Mouse (Mus musculus) neutrophil, adult 5-6 weeks (primary cell): ENCODE results near the gene Trpm5. TPM values are rescaled to one million over a fixed set of nuclear protein-coding genes. Genes with fewer than 3 reads are reported as not detected.

ENCODE experiments used
- ATAC-seq: fragments of 151-379, 151-347 bp; 2 replicates; pipeline ENCODE4 v1.8.0; 2017; ENCODE audit warnings: mild to moderate bottlenecking, moderate TSS enrichment; ENCODE audit not compliant: insufficient number of reproducible peaks, poor library complexity, low FRiP score, severe bottlenecking; ENCODE audit errors: extremely low read depth
- total RNA-seq: library from RNA; stranded (forward); fragments of 200-1000 nt; gene quantifications from 2 replicates; pipeline ENCODE4 v1.2.3, GENCODE M21; 2017

The Trpm5 gene
- total RNA-seq, 1 experiment from 2014 or later = not detected

- ATAC-seq = peak; percentile 78
These were observed 48.1 kb downstream of the Trpm5 start for GRCm38 (mm10) chr7:143046358-143046757.

- no peak for ATAC-seq
These were observed 49.6 kb downstream of the Trpm5 start for GRCm38 (mm10) chr7:143044826-143045206.

- no peak for ATAC-seq
These were observed 50.2 kb downstream of the Trpm5 start for GRCm38 (mm10) chr7:143044049-143044825.

- ATAC-seq = no peak
These were observed 51.5 kb downstream of the Trpm5 start for GRCm38 (mm10) chr7:143042897-143043300.

- no peak for ATAC-seq
These were observed 52.4 kb downstream of the Trpm5 start for GRCm38 (mm10) chr7:143042089-143042488.

GRCm38 (mm10) chr7:143041138-143041822, 53.2 kb downstream of the Trpm5 start:
- no peak for ATAC-seq

GRCm38 (mm10) chr7:143040561-143040960, 53.9 kb downstream of the Trpm5 start:
- ATAC-seq = no peak

GRCm38 (mm10) chr7:143038174-143038931, 56.1 kb downstream of the Trpm5 start:
- peak; percentile 81 for ATAC-seq

- ATAC-seq = no peak
These were observed 57.1 kb downstream of the Trpm5 start for GRCm38 (mm10) chr7:143037306-143037705.

- no peak for ATAC-seq
These were observed 57.7 kb downstream of the Trpm5 start for GRCm38 (mm10) chr7:143036787-143037186.

- ATAC-seq = no peak
These were observed 59.7 kb downstream of the Trpm5 start for GRCm38 (mm10) chr7:143034519-143035450.

GRCm38 (mm10) chr7:143034112-143034511, 60.3 kb downstream of the Trpm5 start:
- ATAC-seq = no peak

GRCm38 (mm10) chr7:143033581-143033980, 60.9 kb downstream of the Trpm5 start:
- no peak for ATAC-seq

- ATAC-seq = no peak
These were observed 62.6 kb downstream of the Trpm5 start for GRCm38 (mm10) chr7:143031816-143032215.

GRCm38 (mm10) chr7:143027196-143027595, 67.2 kb downstream of the Trpm5 start:
- no peak for ATAC-seq

- no peak for ATAC-seq
These were observed 68.9 kb downstream of the Trpm5 start for GRCm38 (mm10) chr7:143025496-143025895.

- no peak for ATAC-seq
These were observed 70.1 kb downstream of the Trpm5 start for GRCm38 (mm10) chr7:143024293-143024692.

- ATAC-seq = peak; percentile 68
These were observed 70.9 kb downstream of the Trpm5 start for GRCm38 (mm10) chr7:143023499-143023898.
